8 mouse cellular contexts compared by ENCODE assay signal in genomic region chr17:86801213-86801815, GRCm38 (mm10). TPM values are rescaled to one million over a fixed set of nuclear protein-coding genes. Genes with fewer than 3 reads are reported as not detected.
DNase-seq lines count a peak whose midpoint lies in the region; ATAC-seq and TF ChIP-seq lines count a peak whose summit lies in the region.

No protein-coding gene starts in this region.

- no peak overlapping the region for H3K4me3 ChIP-seq in midbrain, embryonic 13.5 days (replicated peaks)
- H3K4me3 ChIP-seq in midbrain, embryonic 11.5 days (ENCODE audit: low read depth, low read length), result no peak overlapping the region
- no peak overlapping the region for H3K4me3 ChIP-seq in hindbrain, embryonic 14.5 days (replicated peaks; ENCODE audit: low read length)
- no peak overlapping the region for H3K4me3 ChIP-seq in lung, embryonic 16.5 days (ENCODE audit: low read length)

- 79% methylated on average over 11 of the region's 11 CpGs for WGBS in midbrain, embryonic 13.5 days
- 85% methylated on average over 11 of the region's 11 CpGs for WGBS in midbrain, embryonic 11.5 days
- WGBS in hindbrain, embryonic 14.5 days, result 69% methylated on average over 11 of the region's 11 CpGs
- 50% methylated on average over 11 of the region's 11 CpGs for WGBS in lung, embryonic 16.5 days

- H3K27ac ChIP-seq in midbrain, embryonic 13.5 days, result peak overlapping the region; percentile 26; the same call in 1 of the 2 replicates
- no peak overlapping the region for H3K27ac ChIP-seq in midbrain, embryonic 11.5 days (ENCODE audit: low read depth, low read length)
- H3K27ac ChIP-seq in hindbrain, embryonic 14.5 days, result peak overlapping the region; percentile 27; the same call in 1 of the 2 replicates
- peak overlapping the region; percentile 80 for H3K27ac ChIP-seq in lung, embryonic 16.5 days (ENCODE audit: low read length)

- no peak overlapping the region for H3K9ac ChIP-seq in midbrain, embryonic 13.5 days (replicated peaks)
- no peak overlapping the region for H3K9ac ChIP-seq in midbrain, embryonic 11.5 days (ENCODE audit: low read length)
- no peak overlapping the region for H3K9ac ChIP-seq in hindbrain, embryonic 14.5 days
- no peak overlapping the region for H3K9ac ChIP-seq in lung, embryonic 16.5 days (ENCODE audit: low read length)

- DNase-seq in midbrain, embryonic 11.5 days (ENCODE audit: low spot score, missing footprints), result no peak
- peak; percentile 47 for DNase-seq in brain, embryonic 14.5 days (ENCODE audit: low read depth)
- DNase-seq in hindbrain, embryonic 14.5 days (ENCODE audit: low spot score), result no peak
- no peak for DNase-seq in retina, embryonic 14.5 days (ENCODE audit: low spot score)
- DNase-seq in gastrocnemius, postnatal 25 days, result no peak
- no peak for DNase-seq in right cerebral cortex, postnatal 36 days (ENCODE audit: low spot score in 2 of 2)

- no peak overlapping the region for H3K4me2 ChIP-seq in midbrain, embryonic 13.5 days (replicated peaks)
- H3K4me2 ChIP-seq in midbrain, embryonic 11.5 days, result no peak overlapping the region
- no peak overlapping the region for H3K4me2 ChIP-seq in hindbrain, embryonic 14.5 days (replicated peaks)
- 0 out of 2 replicates have a peak overlapping the region, but pooled peaks have one; percentile 7 for H3K4me2 ChIP-seq in lung, embryonic 16.5 days (ENCODE audit: low read depth, low read length)

- H3K4me1 ChIP-seq in midbrain, embryonic 13.5 days (replicated peaks), result no peaks in the 10 kb centered on the region
- no peaks in the 10 kb centered on the region for H3K4me1 ChIP-seq in midbrain, embryonic 11.5 days (ENCODE audit: control insufficient read depth, insufficient read depth, low read length)
- no peaks in the 10 kb centered on the region; the same call in 1 of the 2 replicates for H3K4me1 ChIP-seq in hindbrain, embryonic 14.5 days (replicated peaks; ENCODE audit: control insufficient read depth, insufficient read depth, low read length)
- peaks cover 24% of the 10 kb centered on the region for H3K4me1 ChIP-seq in lung, embryonic 16.5 days (replicated peaks; ENCODE audit: control insufficient read depth, insufficient read depth, low read length)

- H3K27me3 ChIP-seq in midbrain, embryonic 13.5 days, result no peaks in the 10 kb centered on the region
- no peaks in the 10 kb centered on the region for H3K27me3 ChIP-seq in midbrain, embryonic 11.5 days (ENCODE audit: control insufficient read depth, insufficient read depth, low read length)
- no peaks in the 10 kb centered on the region for H3K27me3 ChIP-seq in hindbrain, embryonic 14.5 days (ENCODE audit: control insufficient read depth, insufficient read depth, low read length)
- H3K27me3 ChIP-seq in lung, embryonic 16.5 days (ENCODE audit: control insufficient read depth, insufficient read depth, low read depth, low read length), result no peaks in the 10 kb centered on the region

- H3K36me3 ChIP-seq in midbrain, embryonic 13.5 days, result no peaks in the 10 kb centered on the region
- H3K36me3 ChIP-seq in midbrain, embryonic 11.5 days (ENCODE audit: control insufficient read depth, insufficient read depth, low read length), result no peaks in the 10 kb centered on the region
- no peaks in the 10 kb centered on the region for H3K36me3 ChIP-seq in hindbrain, embryonic 14.5 days (replicated peaks; ENCODE audit: control insufficient read depth, insufficient read depth)
- H3K36me3 ChIP-seq in lung, embryonic 16.5 days (ENCODE audit: control insufficient read depth, insufficient read depth, low read length), result no peaks in the 10 kb centered on the region

- no peak for TF ChIP-seq POLR2A in brain, embryonic 14.5 days (IDR thresholded peaks at IDR 0.05; ENCODE audit: borderline replicate concordance, extremely low read depth, insufficient read depth, insufficient read length, poor library complexity, severe bottlenecking)

- H3K9me3 ChIP-seq in midbrain, embryonic 13.5 days, result no peaks in the 10 kb centered on the region
- no peaks in the 10 kb centered on the region for H3K9me3 ChIP-seq in midbrain, embryonic 11.5 days (ENCODE audit: control insufficient read depth, low read length)
- H3K9me3 ChIP-seq in hindbrain, embryonic 14.5 days (ENCODE audit: control insufficient read depth, low read length), result no peaks in the 10 kb centered on the region
- H3K9me3 ChIP-seq in lung, embryonic 16.5 days (ENCODE audit: control insufficient read depth, low read length), result no peaks in the 10 kb centered on the region

- TF ChIP-seq CTCF in brain, embryonic 14.5 days (IDR thresholded peaks at IDR 0.05; ENCODE audit: borderline replicate concordance, extremely low read depth, insufficient read depth, insufficient read length), result no peak

- ATAC-seq in midbrain, embryonic 13.5 days, result no peak
- no peak for ATAC-seq in midbrain, embryonic 11.5 days (ENCODE audit: low FRiP score)
- ATAC-seq in hindbrain, embryonic 14.5 days (ENCODE audit: low FRiP score), result no peak
- ATAC-seq in lung, embryonic 16.5 days (ENCODE audit: low read depth), result peak; percentile 27; the same call in 1 of the 2 replicates

RNA-seq across cellular contexts. Expression of gene Epas1, which starts 47.8 kb away (rescaled TPM):
- polyA plus RNA-seq in midbrain, embryonic 13.5 days (2015; fragmentation: Nextera tagmentation; extraction: Ambion mirVana), result 4.0 and 4.3 TPM in 2 replicates
- polyA plus RNA-seq in midbrain, embryonic 11.5 days (2014; fragmentation: Nextera tagmentation; extraction: Ambion mirVana), result 7.3 and 8.6 TPM in 2 replicates
- 7.4 and 19.2 TPM in 2 replicates for polyA plus RNA-seq in brain, embryonic 14.5 days (2012; rRNA removed)
- polyA plus RNA-seq in hindbrain, embryonic 14.5 days (2014; fragmentation: Nextera tagmentation; extraction: Ambion mirVana), result 12.6 and 12.8 TPM in 2 replicates
- polyA plus RNA-seq in lung, embryonic 16.5 days (2015; fragmentation: Nextera tagmentation; extraction: Ambion mirVana), result 13.7 and 14.5 TPM in 2 replicates
- total RNA-seq in gastrocnemius, postnatal 25 days (2021), result 100 to 1,000 TPM in 1 of 2 experiments, 10 to 100 TPM in 1; 91.3 to 110 TPM
